Mouse (Mus musculus): ENCODE results near the gene Cops4. TPM values are rescaled to one million over a fixed set of nuclear protein-coding genes. Genes with fewer than 3 reads are reported as not detected.

Gene Cops4
- polyA plus RNA-seq, 1 experiment: 87.0 TPM

- no peak for DNase-seq (ENCODE audit: low read depth)
- TF ChIP-seq CTCF (IDR thresholded peaks at IDR 0.05; ENCODE audit: borderline replicate concordance, extremely low read depth, insufficient read depth, insufficient read length) (no peak), POLR2A (IDR thresholded peaks at IDR 0.05; ENCODE audit: borderline replicate concordance, extremely low read depth, insufficient read depth, insufficient read length, poor library complexity, severe bottlenecking) (no peak)
Measured at GRCm38 (mm10) chr5:100581622-100582434, 63.7 kb downstream of the Cops4 start.

GRCm38 (mm10) chr5:100582435-100582826 is 64.3 kb downstream of the Cops4 start:
- no peak for DNase-seq (ENCODE audit: low read depth)
- TF ChIP-seq POLR2A (IDR thresholded peaks at IDR 0.05; ENCODE audit: borderline replicate concordance, extremely low read depth, insufficient read depth, insufficient read length, poor library complexity, severe bottlenecking) (no peak), CTCF (IDR thresholded peaks at IDR 0.05; ENCODE audit: borderline replicate concordance, extremely low read depth, insufficient read depth, insufficient read length) (no peak)

GRCm38 (mm10) chr5:100583066-100583465 is 65.0 kb downstream of the Cops4 start:
- TF ChIP-seq CTCF (IDR thresholded peaks at IDR 0.05; ENCODE audit: borderline replicate concordance, extremely low read depth, insufficient read depth, insufficient read length): no peak
- TF ChIP-seq POLR2A (IDR thresholded peaks at IDR 0.05; ENCODE audit: borderline replicate concordance, extremely low read depth, insufficient read depth, insufficient read length, poor library complexity, severe bottlenecking): no peak
- DNase-seq (ENCODE audit: low read depth): no peak

GRCm38 (mm10) chr5:100585206-100585644 is 67.1 kb downstream of the Cops4 start:
- DNase-seq (ENCODE audit: low read depth): no peak
- TF ChIP-seq POLR2A (IDR thresholded peaks at IDR 0.05; ENCODE audit: borderline replicate concordance, extremely low read depth, insufficient read depth, insufficient read length, poor library complexity, severe bottlenecking) (no peak), CTCF (IDR thresholded peaks at IDR 0.05; ENCODE audit: borderline replicate concordance, extremely low read depth, insufficient read depth, insufficient read length) (no peak)

GRCm38 (mm10) chr5:100585657-100586056 is 67.5 kb downstream of the Cops4 start:
- TF ChIP-seq CTCF (IDR thresholded peaks at IDR 0.05; ENCODE audit: borderline replicate concordance, extremely low read depth, insufficient read depth, insufficient read length): no peak
- TF ChIP-seq POLR2A (IDR thresholded peaks at IDR 0.05; ENCODE audit: borderline replicate concordance, extremely low read depth, insufficient read depth, insufficient read length, poor library complexity, severe bottlenecking): no peak
- no peak for DNase-seq (ENCODE audit: low read depth)

- DNase-seq (ENCODE audit: low read depth): no peak
- TF ChIP-seq CTCF (IDR thresholded peaks at IDR 0.05; ENCODE audit: borderline replicate concordance, extremely low read depth, insufficient read depth, insufficient read length) (no peak), POLR2A (IDR thresholded peaks at IDR 0.05; ENCODE audit: borderline replicate concordance, extremely low read depth, insufficient read depth, insufficient read length, poor library complexity, severe bottlenecking) (no peak)
Measured at GRCm38 (mm10) chr5:100587136-100587535, 69.0 kb downstream of the Cops4 start.

GRCm38 (mm10) chr5:100587626-100588025 is 69.5 kb downstream of the Cops4 start:
- TF ChIP-seq POLR2A (IDR thresholded peaks at IDR 0.05; ENCODE audit: borderline replicate concordance, extremely low read depth, insufficient read depth, insufficient read length, poor library complexity, severe bottlenecking) (no peak), CTCF (IDR thresholded peaks at IDR 0.05; ENCODE audit: borderline replicate concordance, extremely low read depth, insufficient read depth, insufficient read length) (no peak)
- no peak for DNase-seq (ENCODE audit: low read depth)

- DNase-seq (ENCODE audit: low read depth): no peak
- TF ChIP-seq CTCF (IDR thresholded peaks at IDR 0.05; ENCODE audit: borderline replicate concordance, extremely low read depth, insufficient read depth, insufficient read length) (no peak), POLR2A (IDR thresholded peaks at IDR 0.05; ENCODE audit: borderline replicate concordance, extremely low read depth, insufficient read depth, insufficient read length, poor library complexity, severe bottlenecking) (no peak)
Measured at GRCm38 (mm10) chr5:100590505-100590904, 72.4 kb downstream of the Cops4 start.

- peak; percentile 50 for DNase-seq (ENCODE audit: low read depth)
- no peak for TF ChIP-seq CTCF (IDR thresholded peaks at IDR 0.05; ENCODE audit: borderline replicate concordance, extremely low read depth, insufficient read depth, insufficient read length)
- TF ChIP-seq POLR2A (IDR thresholded peaks at IDR 0.05; ENCODE audit: borderline replicate concordance, extremely low read depth, insufficient read depth, insufficient read length, poor library complexity, severe bottlenecking): no peak
Measured at GRCm38 (mm10) chr5:100594803-100595467, 76.8 kb downstream of the Cops4 start.

- DNase-seq (ENCODE audit: low read depth): no peak
Measured at GRCm38 (mm10) chr5:100595999-100596398, 77.9 kb downstream of the Cops4 start.

More at GRCm38 (mm10) chr5:100595999-100596398, 77.9 kb downstream of the Cops4 start:
- TF ChIP-seq CTCF (IDR thresholded peaks at IDR 0.05; ENCODE audit: borderline replicate concordance, extremely low read depth, insufficient read depth, insufficient read length): no peak
- TF ChIP-seq POLR2A (IDR thresholded peaks at IDR 0.05; ENCODE audit: borderline replicate concordance, extremely low read depth, insufficient read depth, insufficient read length, poor library complexity, severe bottlenecking): no peak

Other genes starting within 250 kb of the Cops4 start
- gene Sec31a, start 102.1 kb upstream of the Cops4 start, polyA plus RNA-seq (2012; rRNA removed): 149 and 171 TPM in 2 replicates
- gene Lin54, start 17.7 kb upstream of the Cops4 start, polyA plus RNA-seq (2012; rRNA removed): 8.6 and 9.4 TPM in 2 replicates
- 1.6 and 2.3 TPM in 2 replicates for gene Plac8, start 53.9 kb downstream of the Cops4 start, polyA plus RNA-seq (2012; rRNA removed)
- gene Coq2, start 156.8 kb downstream of the Cops4 start, polyA plus RNA-seq (2012; rRNA removed): 66.9 and 87.9 TPM in 2 replicates
- gene Hpse, start 201.4 kb downstream of the Cops4 start, polyA plus RNA-seq (2012; rRNA removed): 0.45 and 0.53 TPM in 2 replicates